Mouse (Mus musculus): ENCODE measurements around the gene Rdh16f1. TPM values are rescaled to one million over a fixed set of nuclear protein-coding genes. Genes with fewer than 3 reads are reported as not detected.

The Rdh16f1 gene
- polyA plus RNA-seq, 1 experiment from 2014 or later: not detected

GRCm38 (mm10) chr10:127744661-127745060 is 14.9 kb upstream of the Rdh16f1 start:
- H3K36me3 ChIP-seq (ENCODE audit: control insufficient read depth, insufficient read depth, low read length): peaks cover 73% of the 10 kb centered on the region
- 70% methylated on average over 5 of the region's 5 CpGs for WGBS
- no peak for ATAC-seq (ENCODE audit: low FRiP score, low TSS enrichment)

DNA sequence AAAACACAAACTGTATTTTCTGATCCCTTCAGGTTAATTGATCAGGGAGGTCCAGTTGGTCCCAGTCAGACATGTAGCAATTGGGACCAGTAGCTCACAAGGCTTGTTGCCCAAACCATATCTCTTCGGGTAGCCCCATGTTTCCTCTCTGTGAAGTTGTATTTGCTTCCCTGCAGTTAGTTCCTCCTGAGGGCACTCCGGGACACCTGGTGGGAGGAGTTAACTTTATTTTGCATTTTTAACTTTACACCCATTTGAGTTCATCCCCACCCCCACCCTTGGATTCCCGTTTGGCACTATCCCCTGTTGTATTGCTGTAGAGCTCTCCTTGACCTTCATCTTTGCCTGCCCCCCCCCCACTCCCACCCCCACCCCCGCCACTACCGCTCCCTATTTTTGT is 13.7 kb upstream of the Rdh16f1 start:
- Histone ChIP-seq H3K27me3 (ENCODE audit: control insufficient read depth, insufficient read depth, low read length) (no peaks in the 10 kb centered on the region), H3K9me3 (ENCODE audit: control insufficient read depth, low read length) (no peaks in the 10 kb centered on the region), H3K9ac (ENCODE audit: low read depth, low read length) (no peak overlapping the region), H3K4me2 (replicated peaks; ENCODE audit: low read depth, low read length) (no peak overlapping the region), H3K36me3 (ENCODE audit: control insufficient read depth, insufficient read depth, low read length) (peaks cover 73% of the 10 kb centered on the region), H3K27ac (ENCODE audit: low read depth, low read length) (no peak overlapping the region), H3K4me3 (ENCODE audit: low read length) (no peak overlapping the region), H3K4me1 (ENCODE audit: control insufficient read depth, insufficient read depth, low read length) (peaks cover 23% of the 10 kb centered on the region)
- 77% methylated on average over 5 of the region's 5 CpGs for whole genome bisulfite sequencing
- no peak for ATAC-seq (ENCODE audit: low FRiP score, low TSS enrichment)

More at GRCm38 (mm10) chr10:127744661-127745060, 14.9 kb upstream of the Rdh16f1 start:
- Histone ChIP-seq H3K4me2 (replicated peaks; ENCODE audit: low read depth, low read length) (no peak overlapping the region), H3K4me1 (ENCODE audit: control insufficient read depth, insufficient read depth, low read length) (peaks cover 23% of the 10 kb centered on the region), H3K27ac (ENCODE audit: low read depth, low read length) (no peak overlapping the region), H3K4me3 (ENCODE audit: low read length) (no peak overlapping the region), H3K27me3 (ENCODE audit: control insufficient read depth, insufficient read depth, low read length) (no peaks in the 10 kb centered on the region), H3K9me3 (ENCODE audit: control insufficient read depth, low read length) (no peaks in the 10 kb centered on the region), H3K9ac (ENCODE audit: low read depth, low read length) (no peak overlapping the region)

GRCm38 (mm10) chr10:127747254-127747653 is 12.3 kb upstream of the Rdh16f1 start:
- ATAC-seq (ENCODE audit: low FRiP score, low TSS enrichment): no peak
- Histone ChIP-seq H3K27me3 (ENCODE audit: control insufficient read depth, insufficient read depth, low read length) (no peaks in the 10 kb centered on the region), H3K4me1 (ENCODE audit: control insufficient read depth, insufficient read depth, low read length) (peaks cover 30% of the 10 kb centered on the region), H3K9ac (ENCODE audit: low read depth, low read length) (0 out of 2 replicates have a peak overlapping the region, but pooled peaks have one; percentile 12), H3K36me3 (ENCODE audit: control insufficient read depth, insufficient read depth, low read length) (peaks cover 62% of the 10 kb centered on the region), H3K27ac (ENCODE audit: low read depth, low read length) (no peak overlapping the region), H3K4me2 (replicated peaks; ENCODE audit: low read depth, low read length) (no peak overlapping the region), H3K9me3 (ENCODE audit: control insufficient read depth, low read length) (no peaks in the 10 kb centered on the region), H3K4me3 (ENCODE audit: low read length) (no peak overlapping the region)
- WGBS: 91% methylated on average over 8 of the region's 8 CpGs

DNA sequence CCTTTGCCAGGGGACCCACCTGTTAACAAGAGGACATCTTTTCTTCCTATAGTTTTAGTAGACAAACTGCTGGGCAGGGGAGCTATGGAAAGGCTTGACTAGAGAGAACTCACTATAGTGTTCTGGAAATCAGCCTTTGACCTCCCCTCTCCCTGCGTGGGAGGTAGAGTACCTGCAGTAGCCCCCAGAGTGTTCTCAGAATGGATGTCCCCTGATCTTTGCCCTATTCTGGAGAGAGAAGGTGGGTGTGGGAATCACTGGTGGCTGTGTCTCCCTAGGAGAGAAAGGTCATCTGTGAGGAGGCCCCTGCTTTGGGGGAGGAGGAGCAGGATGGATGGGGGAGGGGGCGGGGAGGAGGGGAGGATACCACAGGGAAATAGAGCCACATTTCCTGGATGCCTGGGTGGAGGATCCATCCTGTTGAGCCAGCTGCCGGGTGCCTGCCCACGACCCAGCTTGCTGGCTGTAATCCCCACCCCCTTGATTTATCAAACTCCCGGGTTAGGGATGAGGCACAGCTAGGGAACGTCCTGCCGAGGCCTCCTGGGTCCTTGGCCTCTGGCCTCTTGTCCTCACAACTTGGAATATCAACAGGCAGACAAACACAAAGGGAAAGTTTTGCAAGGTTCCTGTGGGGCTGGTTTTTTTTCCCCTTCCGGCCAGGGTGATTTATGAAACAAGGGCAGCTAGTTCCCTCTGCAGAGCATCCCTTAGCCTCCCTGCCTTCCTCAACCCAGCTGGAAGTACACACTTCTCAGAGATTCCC is 10.6 kb upstream of the Rdh16f1 start:
- no peaks in the 10 kb centered on the region for H3K9me3 ChIP-seq (ENCODE audit: control insufficient read depth, low read length)
- peak overlapping the region; percentile 67 for H3K27ac ChIP-seq (ENCODE audit: low read depth, low read length)
- no peaks in the 10 kb centered on the region for H3K27me3 ChIP-seq (ENCODE audit: control insufficient read depth, insufficient read depth, low read length)
- H3K4me3 ChIP-seq (ENCODE audit: low read length): peak overlapping the region; percentile 24; the same call in 1 of the 2 replicates
- H3K9ac ChIP-seq (ENCODE audit: low read depth, low read length): 0 out of 2 replicates have a peak overlapping the region, but pooled peaks have one; percentile 28
- WGBS: 2% methylated on average over 7 of the region's 8 CpGs
- peak overlapping the region; percentile 34 for H3K4me2 ChIP-seq (replicated peaks; ENCODE audit: low read depth, low read length)
- peaks cover 30% of the 10 kb centered on the region for H3K4me1 ChIP-seq (ENCODE audit: control insufficient read depth, insufficient read depth, low read length)
- ATAC-seq (ENCODE audit: low FRiP score, low TSS enrichment): peak; percentile 57
- H3K36me3 ChIP-seq (ENCODE audit: control insufficient read depth, insufficient read depth, low read length): peaks cover 45% of the 10 kb centered on the region

- no peaks in the 10 kb centered on the region for H3K27me3 ChIP-seq (ENCODE audit: control insufficient read depth, insufficient read depth, low read length)
- H3K4me3 ChIP-seq (ENCODE audit: low read length): peak overlapping the region; percentile 24
- WGBS: 58% methylated on average over 24 of the region's 24 CpGs
- peak overlapping the region; percentile 67; the same call in 1 of the 2 replicates for H3K27ac ChIP-seq (ENCODE audit: low read depth, low read length)
- peaks cover 32% of the 10 kb centered on the region for H3K36me3 ChIP-seq (ENCODE audit: control insufficient read depth, insufficient read depth, low read length)
- peaks cover 30% of the 10 kb centered on the region for H3K4me1 ChIP-seq (ENCODE audit: control insufficient read depth, insufficient read depth, low read length)
- H3K9me3 ChIP-seq (ENCODE audit: control insufficient read depth, low read length): no peaks in the 10 kb centered on the region
- no peak for ATAC-seq (ENCODE audit: low FRiP score, low TSS enrichment)
- peak overlapping the region; percentile 34 for H3K4me2 ChIP-seq (replicated peaks; ENCODE audit: low read depth, low read length)
- H3K9ac ChIP-seq (ENCODE audit: low read depth, low read length): peak overlapping the region; percentile 18; the same call in 1 of the 2 replicates
These were observed 9.3 kb upstream of the Rdh16f1 start for GRCm38 (mm10) chr10:127750136-127750777.

- ATAC-seq (ENCODE audit: low FRiP score, low TSS enrichment): 0 out of 2 replicates have a peak, but pooled peaks have one; percentile 25
- no peaks in the 10 kb centered on the region for H3K9me3 ChIP-seq (ENCODE audit: control insufficient read depth, low read length)
- peak within 1 kb of the TSS; percentile 34 for H3K4me2 ChIP-seq (replicated peaks; ENCODE audit: low read depth, low read length)
- peaks cover 32% of the 10 kb centered on the region for H3K4me1 ChIP-seq (ENCODE audit: control insufficient read depth, insufficient read depth, low read length)
- H3K27ac ChIP-seq (ENCODE audit: low read depth, low read length): no peak within 1 kb of the TSS
- H3K9ac ChIP-seq (ENCODE audit: low read depth, low read length): no peak within 1 kb of the TSS
- 37% methylated on average over 8 of the region's 8 CpGs for WGBS
- no peaks in the 10 kb centered on the region for H3K27me3 ChIP-seq (ENCODE audit: control insufficient read depth, insufficient read depth, low read length)
- H3K4me3 ChIP-seq (ENCODE audit: low read length): no peak within 1 kb of the TSS; the same call in 1 of the 2 replicates
- peaks cover 21% of the 10 kb centered on the region for H3K36me3 ChIP-seq (ENCODE audit: control insufficient read depth, insufficient read depth, low read length)
These were observed 8.0 kb upstream of the Rdh16f1 start, which contains the start of gene Gpr182 for GRCm38 (mm10) chr10:127751548-127751947. TSS of gene Gpr182 (minus strand) at chr10:127751732.

GRCm38 (mm10) chr10:127754566-127755166 is 4.9 kb upstream of the Rdh16f1 start:
- Histone ChIP-seq H3K9me3 (ENCODE audit: control insufficient read depth, low read length) (peaks cover 3% of the 10 kb centered on the region; the same call in 1 of the 2 replicates), H3K36me3 (ENCODE audit: control insufficient read depth, insufficient read depth, low read length) (no peaks in the 10 kb centered on the region), H3K9ac (ENCODE audit: low read depth, low read length) (no peak overlapping the region), H3K4me2 (replicated peaks; ENCODE audit: low read depth, low read length) (no peak overlapping the region), H3K4me3 (ENCODE audit: low read length) (no peak overlapping the region), H3K4me1 (ENCODE audit: control insufficient read depth, insufficient read depth, low read length) (peaks cover 17% of the 10 kb centered on the region; the same call in 1 of the 2 replicates), H3K27me3 (ENCODE audit: control insufficient read depth, insufficient read depth, low read length) (no peaks in the 10 kb centered on the region), H3K27ac (ENCODE audit: low read depth, low read length) (no peak overlapping the region)
- no peak for ATAC-seq (ENCODE audit: low FRiP score, low TSS enrichment)
- 65% methylated on average over 6 of the region's 6 CpGs for WGBS

GRCm38 (mm10) chr10:127755246-127755645 is 4.3 kb upstream of the Rdh16f1 start:
- Histone ChIP-seq H3K27me3 (ENCODE audit: control insufficient read depth, insufficient read depth, low read length) (no peaks in the 10 kb centered on the region), H3K9ac (ENCODE audit: low read depth, low read length) (no peak overlapping the region), H3K4me3 (ENCODE audit: low read length) (no peak overlapping the region), H3K4me1 (ENCODE audit: control insufficient read depth, insufficient read depth, low read length) (peaks cover 11% of the 10 kb centered on the region; the same call in 1 of the 2 replicates), H3K4me2 (replicated peaks; ENCODE audit: low read depth, low read length) (no peak overlapping the region), H3K27ac (ENCODE audit: low read depth, low read length) (no peak overlapping the region), H3K36me3 (ENCODE audit: control insufficient read depth, insufficient read depth, low read length) (no peaks in the 10 kb centered on the region), H3K9me3 (ENCODE audit: control insufficient read depth, low read length) (peaks cover 3% of the 10 kb centered on the region; the same call in 1 of the 2 replicates)
- 65% methylated on average over 3 of the region's 3 CpGs for WGBS
- no peak for ATAC-seq (ENCODE audit: low FRiP score, low TSS enrichment)

Measured in kidney, embryonic 14.5 days (tissue).